Mouse (Mus musculus) ES-Bruce4 (cell line): ENCODE data around the gene Plscr3.

Source experiments
- CTCF ChIP-seq: IDR thresholded peaks from one replicate; pipeline ENCODE4 v1.8.1; 2011; ENCODE audit warnings: low read depth, low read length
- EP300 ChIP-seq: IDR thresholded peaks from 2 replicates; pipeline ENCODE4 v1.6.1; 2011; ENCODE audit warnings: low read depth, low read length; ENCODE audit not compliant: insufficient read depth

DNA sequence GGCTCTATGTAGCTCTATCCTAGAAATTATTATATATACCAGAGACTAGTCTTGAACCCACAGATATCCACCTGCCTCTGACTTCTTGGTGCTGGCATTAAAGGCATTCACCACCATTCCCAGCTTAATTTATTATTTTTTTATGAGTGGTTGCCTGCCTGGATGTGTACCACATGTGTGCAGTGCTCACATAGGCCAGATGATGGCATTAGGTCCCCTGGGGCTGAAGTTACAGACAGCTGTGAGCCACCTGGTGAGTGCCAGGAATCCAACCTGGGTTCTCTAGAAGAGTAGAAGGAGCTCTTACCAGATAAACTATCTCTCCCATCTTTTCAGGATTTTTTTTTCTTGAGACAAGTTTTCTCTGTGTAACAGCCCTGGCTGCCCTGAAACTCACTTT lies 35.9 kb upstream of the Plscr3 start:
- no peak for TF ChIP-seq CTCF
- no peak for TF ChIP-seq EP300
